Mouse (Mus musculus): ENCODE results near the gene Smg7. TPM values are rescaled to one million over a fixed set of nuclear protein-coding genes. Genes with fewer than 3 reads are reported as not detected.

The Smg7 gene
- polyA plus RNA-seq, 1 experiment from 2014 or later, result 33.8 TPM

DNA sequence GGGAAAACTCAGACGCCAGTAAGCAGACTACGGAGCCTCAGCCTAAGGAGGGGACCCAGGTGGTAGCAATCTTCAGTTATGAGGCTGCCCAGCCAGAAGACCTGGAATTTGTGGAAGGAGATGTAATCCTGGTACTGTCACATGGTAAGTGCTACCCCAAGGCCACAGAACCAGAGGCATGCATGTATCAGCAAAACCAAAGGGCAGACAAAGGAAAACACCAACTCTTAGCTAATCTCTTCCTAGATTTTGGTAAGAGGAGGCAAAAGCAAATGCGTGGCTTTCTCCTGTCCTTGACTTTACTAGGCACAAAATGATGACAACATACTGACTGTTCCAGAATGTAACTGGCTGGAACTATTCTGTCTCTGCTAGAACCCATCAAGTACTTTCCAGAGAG lies 67.4 kb downstream of the Smg7 start:
- 90% methylated on average over 3 of the region's 3 CpGs for WGBS
- Histone ChIP-seq H3K4me2 (no peak overlapping the region), H3K9me3 (no peaks in the 10 kb centered on the region), H3K27ac (no peak overlapping the region), H3K36me3 (peaks cover 41% of the 10 kb centered on the region), H3K27me3 (no peaks in the 10 kb centered on the region), H3K9ac (no peak overlapping the region), H3K4me3 (no peak overlapping the region), H3K4me1 (replicated peaks) (0 out of 2 replicates have a peak, but pooled peaks cover 3% of the 10 kb centered on the region)
- no peak for ATAC-seq (ENCODE audit: low FRiP score)

- Histone ChIP-seq H3K9ac (no peak overlapping the region), H3K36me3 (peaks cover 17% of the 10 kb centered on the region; the same call in 1 of the 2 replicates), H3K4me2 (no peak overlapping the region), H3K27ac (no peak overlapping the region), H3K4me1 (replicated peaks) (0 out of 2 replicates have a peak, but pooled peaks cover 5% of the 10 kb centered on the region), H3K4me3 (no peak overlapping the region), H3K27me3 (no peaks in the 10 kb centered on the region), H3K9me3 (no peaks in the 10 kb centered on the region)
- WGBS, result 84% methylated on average over 6 of the region's 6 CpGs
- no peak for ATAC-seq (ENCODE audit: low FRiP score)
Observed at GRCm38 (mm10) chr1:152832316-152832715, 70.1 kb downstream of the Smg7 start.

DNA sequence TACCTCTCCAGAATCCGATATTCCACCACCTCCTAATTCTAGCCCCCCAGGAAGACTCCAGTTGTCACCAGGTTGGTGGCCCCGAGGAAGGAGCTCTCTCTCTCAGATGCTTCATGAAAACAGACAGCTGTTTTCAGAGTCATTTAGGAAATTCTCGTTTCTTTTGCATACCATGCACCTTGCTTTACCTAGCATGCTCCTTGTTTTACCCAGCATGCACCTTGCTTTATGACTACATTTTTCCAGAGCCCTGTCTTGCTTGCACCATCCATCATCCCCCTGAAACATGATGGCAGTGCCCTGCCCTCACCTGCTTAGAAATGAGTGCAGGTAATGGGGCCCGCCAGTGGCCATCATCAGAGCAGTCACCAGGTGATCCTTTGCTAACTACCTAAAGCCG lies 70.8 kb downstream of the Smg7 start:
- Histone ChIP-seq H3K27me3 (no peaks in the 10 kb centered on the region), H3K27ac (no peak overlapping the region), H3K4me3 (no peak overlapping the region), H3K9ac (no peak overlapping the region), H3K9me3 (no peaks in the 10 kb centered on the region), H3K4me1 (replicated peaks) (0 out of 2 replicates have a peak, but pooled peaks cover 5% of the 10 kb centered on the region), H3K36me3 (peaks cover 12% of the 10 kb centered on the region; the same call in 1 of the 2 replicates), H3K4me2 (no peak overlapping the region)
- WGBS, result 83% methylated on average over 5 of the region's 5 CpGs
- no peak for ATAC-seq (ENCODE audit: low FRiP score)

- no peak for ATAC-seq (ENCODE audit: low FRiP score)
- H3K9me3 ChIP-seq, result no peaks in the 10 kb centered on the region
Observed at GRCm38 (mm10) chr1:152831003-152831402, 71.4 kb downstream of the Smg7 start.

GRCm38 (mm10) chr1:152830054-152830453 lies 72.4 kb downstream of the Smg7 start:
- no peak for ATAC-seq (ENCODE audit: low FRiP score)
- no peak overlapping the region for H3K4me2 ChIP-seq
- H3K4me1 ChIP-seq (replicated peaks), result peaks cover 5% of the 10 kb centered on the region; the same call in 1 of the 2 replicates

More at GRCm38 (mm10) chr1:152831003-152831402, 71.4 kb downstream of the Smg7 start:
- Histone ChIP-seq H3K27me3 (no peaks in the 10 kb centered on the region), H3K4me1 (replicated peaks) (peaks cover 5% of the 10 kb centered on the region; the same call in 1 of the 2 replicates), H3K4me3 (no peak overlapping the region), H3K9ac (no peak overlapping the region), H3K4me2 (no peak overlapping the region), H3K36me3 (peaks cover 6% of the 10 kb centered on the region; the same call in 1 of the 2 replicates), H3K27ac (no peak overlapping the region)
- WGBS, result 82% methylated on average over 8 of the region's 8 CpGs

DNA sequence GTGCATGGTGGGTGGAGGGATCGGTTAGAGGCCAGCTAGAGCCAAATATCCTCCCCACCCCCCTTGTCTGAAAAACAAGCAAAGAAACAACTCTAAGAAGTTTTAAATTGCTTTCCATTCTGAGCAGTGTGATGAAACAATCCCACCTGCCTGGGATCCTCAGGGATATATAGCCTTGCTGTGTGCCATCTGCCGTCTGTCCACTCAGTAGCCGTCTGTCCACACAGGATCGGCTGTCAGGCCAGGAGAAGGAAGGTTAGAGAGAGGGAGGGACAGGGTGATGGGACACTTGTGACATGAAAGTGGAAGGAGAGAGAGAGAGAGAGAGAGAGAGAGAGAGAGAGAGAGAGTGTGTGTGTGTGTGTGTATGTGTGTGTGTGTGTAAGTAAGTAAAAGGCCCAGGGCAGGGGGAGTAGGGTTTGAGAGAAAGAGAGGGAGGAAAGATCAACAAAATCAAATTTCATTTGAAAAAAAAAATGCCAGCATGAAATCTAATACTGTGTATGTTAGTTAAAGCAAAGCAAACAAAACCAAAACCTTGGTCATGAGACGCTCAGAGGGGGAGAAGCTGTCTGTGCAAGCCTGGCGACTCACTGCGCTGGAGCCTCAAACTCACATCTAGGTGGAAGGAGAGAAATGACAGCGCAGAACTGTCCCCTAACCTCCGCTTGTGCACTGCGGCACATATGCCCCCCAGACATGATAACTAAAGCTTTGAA lies 73.7 kb downstream of the Smg7 start:
- H3K27me3 ChIP-seq, result no peaks in the 10 kb centered on the region
- H3K4me3 ChIP-seq, result no peak overlapping the region
- H3K4me1 ChIP-seq (replicated peaks), result peaks cover 5% of the 10 kb centered on the region; the same call in 1 of the 2 replicates
- H3K36me3 ChIP-seq, result peaks cover under 1% of the 10 kb centered on the region; the same call in 1 of the 2 replicates
- H3K4me2 ChIP-seq, result no peak overlapping the region
- H3K9me3 ChIP-seq, result no peaks in the 10 kb centered on the region
- H3K27ac ChIP-seq, result no peak overlapping the region
- H3K9ac ChIP-seq, result no peak overlapping the region
- 79% methylated on average over 10 of the region's 10 CpGs for WGBS
- no peak for ATAC-seq (ENCODE audit: low FRiP score)

More at GRCm38 (mm10) chr1:152830054-152830453, 72.4 kb downstream of the Smg7 start:
- WGBS, result 97% methylated on average over 9 of the region's 9 CpGs
- no peaks in the 10 kb centered on the region for H3K27me3 ChIP-seq
- H3K27ac ChIP-seq, result no peak overlapping the region
- no peak overlapping the region for H3K4me3 ChIP-seq
- no peak overlapping the region for H3K9ac ChIP-seq
- H3K36me3 ChIP-seq, result peaks cover 5% of the 10 kb centered on the region; the same call in 1 of the 2 replicates
- no peaks in the 10 kb centered on the region for H3K9me3 ChIP-seq

DNA sequence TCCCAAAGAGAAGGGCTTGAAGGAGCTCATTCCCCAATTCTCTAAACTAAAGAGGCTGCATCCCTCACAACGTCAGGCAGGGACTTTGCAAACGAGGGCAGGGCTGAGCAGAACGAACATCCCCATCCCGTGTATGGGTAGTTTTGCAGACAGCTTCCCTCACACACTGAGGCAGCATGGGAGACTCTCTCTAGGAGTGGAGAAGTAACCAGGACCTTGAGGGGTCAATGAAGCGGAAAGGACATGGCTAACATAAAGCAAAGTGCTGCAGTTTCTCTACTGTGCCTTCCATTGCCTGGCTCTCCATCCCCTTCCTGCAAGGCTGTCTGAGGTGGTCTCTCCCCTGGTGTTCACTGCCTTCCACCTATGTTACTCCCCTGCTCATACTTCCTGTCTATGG lies 74.3 kb downstream of the Smg7 start:
- Histone ChIP-seq H3K27ac (no peak overlapping the region), H3K27me3 (no peaks in the 10 kb centered on the region), H3K36me3 (no peaks in the 10 kb centered on the region), H3K4me1 (replicated peaks) (peaks cover 5% of the 10 kb centered on the region; the same call in 1 of the 2 replicates), H3K4me3 (no peak overlapping the region), H3K9ac (no peak overlapping the region), H3K9me3 (no peaks in the 10 kb centered on the region), H3K4me2 (no peak overlapping the region)
- WGBS, result 81% methylated on average over 5 of the region's 5 CpGs
- ATAC-seq (ENCODE audit: low FRiP score), result no peak

DNA sequence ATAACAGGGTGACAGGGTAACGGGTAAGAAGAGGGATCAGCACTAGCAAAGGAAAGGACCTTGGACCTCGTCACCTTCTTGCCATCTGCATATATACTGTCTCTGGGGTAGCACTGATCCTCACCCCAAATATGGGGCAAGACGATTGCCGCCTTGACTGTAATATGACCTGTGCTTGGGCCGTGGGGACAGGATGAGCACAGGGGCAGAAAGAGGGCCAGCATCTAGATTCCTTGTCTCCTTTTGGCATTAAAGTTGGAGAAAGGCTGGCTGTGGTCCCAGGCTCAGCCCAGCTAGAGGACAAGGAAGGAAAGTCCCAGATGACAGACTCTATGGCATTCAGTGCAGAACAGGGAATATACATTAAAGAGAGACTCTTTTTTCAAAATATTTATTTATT lies 76.0 kb downstream of the Smg7 start:
- no peak overlapping the region for H3K4me2 ChIP-seq
- ATAC-seq (ENCODE audit: low FRiP score), result no peak
- H3K27me3 ChIP-seq, result no peaks in the 10 kb centered on the region
- H3K4me3 ChIP-seq, result no peak overlapping the region
- no peak overlapping the region for H3K27ac ChIP-seq
- H3K36me3 ChIP-seq, result peaks cover 6% of the 10 kb centered on the region; the same call in 1 of the 2 replicates
- H3K4me1 ChIP-seq (replicated peaks), result peaks cover 5% of the 10 kb centered on the region; the same call in 1 of the 2 replicates
- H3K9ac ChIP-seq, result no peak overlapping the region
- no peaks in the 10 kb centered on the region for H3K9me3 ChIP-seq
- 91% methylated on average over 5 of the region's 5 CpGs for WGBS

DNA sequence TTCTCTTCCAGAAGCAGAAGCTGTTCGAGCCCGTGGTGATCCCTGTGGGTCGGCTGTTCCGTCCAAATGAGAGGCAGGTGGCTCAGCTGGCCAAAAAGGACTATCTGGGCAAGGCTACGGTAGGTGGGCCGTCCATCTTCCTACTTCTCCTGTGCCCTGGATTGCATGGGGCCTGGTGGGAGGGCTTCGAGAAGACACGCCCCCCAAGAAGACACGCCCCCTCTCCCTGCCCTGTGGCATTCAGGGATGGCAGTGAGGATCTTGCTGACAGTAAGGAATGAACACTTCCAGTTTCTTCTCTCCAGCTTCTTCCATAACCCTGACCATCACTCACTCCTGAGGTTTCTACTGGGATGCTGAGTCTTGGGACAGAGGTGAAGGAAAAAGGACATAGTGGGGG lies 78.2 kb downstream of the Smg7 start:
- Histone ChIP-seq H3K4me3 (no peak overlapping the region), H3K4me1 (replicated peaks) (peaks cover 3% of the 10 kb centered on the region; the same call in 1 of the 2 replicates), H3K27me3 (no peaks in the 10 kb centered on the region), H3K4me2 (no peak overlapping the region), H3K27ac (no peak overlapping the region), H3K9me3 (no peaks in the 10 kb centered on the region), H3K36me3 (peaks cover 6% of the 10 kb centered on the region; the same call in 1 of the 2 replicates), H3K9ac (no peak overlapping the region)
- no peak for ATAC-seq (ENCODE audit: low FRiP score)
- 75% methylated on average over 9 of the region's 9 CpGs for WGBS

GRCm38 (mm10) chr1:152821746-152822145 lies 80.7 kb downstream of the Smg7 start:
- Histone ChIP-seq H3K9ac (no peak overlapping the region), H3K4me3 (no peak overlapping the region), H3K4me2 (no peak overlapping the region), H3K4me1 (replicated peaks) (peaks cover 19% of the 10 kb centered on the region), H3K36me3 (peaks cover 6% of the 10 kb centered on the region; the same call in 1 of the 2 replicates), H3K9me3 (no peaks in the 10 kb centered on the region), H3K27ac (no peak overlapping the region), H3K27me3 (no peaks in the 10 kb centered on the region)
- WGBS, result 89% methylated on average over 4 of the region's 4 CpGs
- no peak for ATAC-seq (ENCODE audit: low FRiP score)

- ATAC-seq (ENCODE audit: low FRiP score), result no peak
- H3K9ac ChIP-seq, result no peak overlapping the region
- H3K9me3 ChIP-seq, result no peaks in the 10 kb centered on the region
- no peaks in the 10 kb centered on the region for H3K27me3 ChIP-seq
- peaks cover 6% of the 10 kb centered on the region; the same call in 1 of the 2 replicates for H3K36me3 ChIP-seq
- H3K27ac ChIP-seq, result no peak overlapping the region
- H3K4me3 ChIP-seq, result no peak overlapping the region
- WGBS, result 67% methylated on average over 7 of the region's 7 CpGs
- no peak overlapping the region for H3K4me2 ChIP-seq
- peaks cover 25% of the 10 kb centered on the region for H3K4me1 ChIP-seq (replicated peaks)
Observed at GRCm38 (mm10) chr1:152820911-152821695, 81.3 kb downstream of the Smg7 start.

- no peak overlapping the region for H3K4me2 ChIP-seq
- H3K36me3 ChIP-seq, result peaks cover 6% of the 10 kb centered on the region; the same call in 1 of the 2 replicates
- no peak overlapping the region for H3K4me3 ChIP-seq
- no peak overlapping the region for H3K27ac ChIP-seq
- 76% methylated on average over 6 of the region's 6 CpGs for WGBS
- no peaks in the 10 kb centered on the region for H3K27me3 ChIP-seq
- H3K9ac ChIP-seq, result no peak overlapping the region
- ATAC-seq (ENCODE audit: low FRiP score), result no peak
- peaks cover 40% of the 10 kb centered on the region for H3K4me1 ChIP-seq (replicated peaks)
- H3K9me3 ChIP-seq, result no peaks in the 10 kb centered on the region
Observed at GRCm38 (mm10) chr1:152819558-152819957, 82.9 kb downstream of the Smg7 start.
